ENCODE assay signal across 17 mouse cellular contexts in the genomic region with DNA sequence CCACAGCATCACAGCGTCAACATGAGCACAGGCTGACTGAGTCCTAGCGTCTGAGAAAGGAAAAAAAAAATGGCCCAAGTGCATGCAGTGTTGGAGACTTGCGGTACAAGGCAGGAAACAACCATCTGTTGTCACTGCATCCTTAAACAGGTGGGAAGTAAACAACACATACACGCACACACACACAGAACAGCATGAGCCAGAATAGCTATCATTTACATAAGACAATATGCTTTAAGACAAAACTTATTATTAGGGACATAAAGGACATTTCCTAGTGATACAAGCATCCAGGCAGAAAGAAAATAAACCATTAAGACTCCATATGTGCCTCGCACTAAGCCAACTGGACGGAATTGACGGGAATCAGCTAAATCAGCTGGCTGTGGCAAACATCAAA.
"Had no signal": no experiment of that assay in that cellular context is flagged by ENCODE, and none has a peak within 500 bp of the region (broad histone marks: within the 10 kb centered on the region; RNA-seq: fewer than 3 reads in every experiment).

No protein-coding gene starts in this region.

- H3K4me2 ChIP-seq: lung, embryonic 15.5 days; midbrain, embryonic 11.5 days; midbrain, embryonic 13.5 days; midbrain, embryonic 15.5 days; neural tube, embryonic 12.5 days; stomach, embryonic 15.5 days had no signal

- H3K36me3 ChIP-seq: lung, embryonic 15.5 days; midbrain, embryonic 13.5 days; midbrain, embryonic 15.5 days; neural tube, embryonic 12.5 days; stomach, embryonic 15.5 days had no signal

- H3K4me1 ChIP-seq: lung, embryonic 15.5 days; megakaryocyte, embryonic 14.5 days; neural tube, embryonic 12.5 days; stomach, embryonic 15.5 days had no signal

- H3K27me3 ChIP-seq: lung, embryonic 15.5 days; megakaryocyte, embryonic 14.5 days; midbrain, embryonic 13.5 days; midbrain, embryonic 15.5 days; neural tube, embryonic 12.5 days; stomach, embryonic 15.5 days had no signal

- H3K4me3 ChIP-seq: lung, embryonic 15.5 days; megakaryocyte, embryonic 14.5 days; midbrain, embryonic 13.5 days; midbrain, embryonic 15.5 days; neural tube, embryonic 12.5 days; stomach, embryonic 15.5 days had no signal

- H3K9ac ChIP-seq: lung, embryonic 15.5 days; midbrain, embryonic 13.5 days; midbrain, embryonic 15.5 days; neural tube, embryonic 12.5 days; stomach, embryonic 15.5 days had no signal

- H3K9me3 ChIP-seq: lung, embryonic 15.5 days; midbrain, embryonic 13.5 days; midbrain, embryonic 15.5 days; neural tube, embryonic 12.5 days; stomach, embryonic 15.5 days had no signal

- ATAC-seq: lung, postnatal 0 days; midbrain, embryonic 13.5 days; midbrain, embryonic 15.5 days had no signal

- H3K27ac ChIP-seq: lung, embryonic 15.5 days; macrophage; midbrain, embryonic 13.5 days; midbrain, embryonic 15.5 days; neural tube, embryonic 12.5 days; stomach, embryonic 15.5 days; stomach, postnatal 0 days had no signal

- DNase-seq: lung, adult 2 months; lung, postnatal 14 days; lung, postnatal 36 days; right cerebral cortex, postnatal 14 days; thymus, adult 2 months; thymus, postnatal 25 days; thymus, postnatal 4 days had no signal
